Mouse (Mus musculus): ENCODE data around the gene Olfr1500. TPM values are rescaled to one million over a fixed set of nuclear protein-coding genes. Genes with fewer than 3 reads are reported as not detected.

Olfr1500 gene
- polyA plus RNA-seq, 1 experiment: not detected

DNA sequence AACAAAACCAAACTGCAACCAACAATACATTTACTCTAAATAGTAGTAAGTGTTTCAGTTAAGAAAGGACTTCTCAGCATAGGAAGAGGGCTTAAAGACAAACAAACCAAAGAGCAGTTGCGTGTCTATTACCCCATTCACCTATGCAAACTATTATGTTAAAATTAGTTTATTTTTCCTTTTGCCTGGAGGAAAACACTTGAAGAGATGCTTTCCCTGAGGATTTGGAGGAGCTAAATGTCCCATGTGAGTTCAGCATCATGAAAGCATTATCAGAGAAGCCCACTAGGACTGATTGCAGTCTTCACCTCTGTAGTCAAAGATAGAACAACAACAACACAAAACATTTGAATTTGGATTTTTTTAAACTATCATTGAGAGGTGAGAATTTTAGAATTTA, 52.7 kb downstream of the Olfr1500 start, which contains the start of gene Olfr1496:
Gene Olfr1496, plus strand, starts transcription at position 301 of the 400 bp plus-strand sequence.
- Histone ChIP-seq H3K4me3 (ENCODE audit: insufficient read depth, low read length) (no peak within 1 kb of the TSS), H3K27ac (ENCODE audit: insufficient read depth, low read length) (no peak within 1 kb of the TSS), H3K4me1 (ENCODE audit: control insufficient read depth, insufficient read depth, low read length) (no peaks in the 10 kb centered on the region)
- TF ChIP-seq CTCF (IDR thresholded peaks at IDR 0.05; ENCODE audit: extremely low read depth, insufficient read depth, low read length): no peak
- TF ChIP-seq POLR2A (IDR thresholded peaks at IDR 0.05; ENCODE audit: extremely low read depth, insufficient read depth, low read length): no peak

Other genes starting within 250 kb of the Olfr1500 start
- gene Olfr1484, start 247.0 kb downstream of the Olfr1500 start, polyA plus RNA-seq (2012; rRNA removed): not detected in 2 replicates
- gene Olfr1487, start 213.1 kb downstream of the Olfr1500 start, polyA plus RNA-seq (2012; rRNA removed): not detected in 2 replicates
- gene Olfr1489, start 198.9 kb downstream of the Olfr1500 start, polyA plus RNA-seq (2012; rRNA removed): not detected in 2 replicates
- gene Olfr1490, start 179.4 kb downstream of the Olfr1500 start, polyA plus RNA-seq (2012; rRNA removed): not detected in 2 replicates
- not detected in 2 replicates for gene Olfr1491, start 133.2 kb downstream of the Olfr1500 start, polyA plus RNA-seq (2012; rRNA removed)
- not detected in 2 replicates for gene Olfr1493-ps1, start 107.2 kb downstream of the Olfr1500 start, polyA plus RNA-seq (2012; rRNA removed)
- gene Olfr1494, start 90.8 kb downstream of the Olfr1500 start, polyA plus RNA-seq (2012; rRNA removed): not detected in 2 replicates
- gene Olfr1495, start 65.9 kb downstream of the Olfr1500 start, polyA plus RNA-seq (2012; rRNA removed): not detected in 2 replicates
- gene Olfr1496, start 52.6 kb downstream of the Olfr1500 start, polyA plus RNA-seq (2012; rRNA removed): not detected in 2 replicates
- gene Olfr1497, start 32.3 kb downstream of the Olfr1500 start, polyA plus RNA-seq (2012; rRNA removed): not detected in 2 replicates
- not detected in 2 replicates for gene Olfr1499, start 11.0 kb downstream of the Olfr1500 start, polyA plus RNA-seq (2012; rRNA removed)
- gene Olfr1501, start 20.2 kb upstream of the Olfr1500 start, polyA plus RNA-seq (2012; rRNA removed): not detected in 2 replicates
- not detected in 2 replicates for gene Olfr1502, start 31.3 kb upstream of the Olfr1500 start, polyA plus RNA-seq (2012; rRNA removed)
- not detected in 2 replicates for gene Olfr1504, start 67.4 kb upstream of the Olfr1500 start, polyA plus RNA-seq (2012; rRNA removed)
- not detected in 2 replicates for gene Olfr1505, start 83.0 kb upstream of the Olfr1500 start, polyA plus RNA-seq (2012; rRNA removed)